Mouse (Mus musculus): ENCODE data around the gene Dclre1b.
"Not testable (repeated sequence)": the region's sequence is repeated elsewhere in the genome, so short reads cannot be mapped to it uniquely, and the experiment has no call there.

Gene Dclre1b

DNA sequence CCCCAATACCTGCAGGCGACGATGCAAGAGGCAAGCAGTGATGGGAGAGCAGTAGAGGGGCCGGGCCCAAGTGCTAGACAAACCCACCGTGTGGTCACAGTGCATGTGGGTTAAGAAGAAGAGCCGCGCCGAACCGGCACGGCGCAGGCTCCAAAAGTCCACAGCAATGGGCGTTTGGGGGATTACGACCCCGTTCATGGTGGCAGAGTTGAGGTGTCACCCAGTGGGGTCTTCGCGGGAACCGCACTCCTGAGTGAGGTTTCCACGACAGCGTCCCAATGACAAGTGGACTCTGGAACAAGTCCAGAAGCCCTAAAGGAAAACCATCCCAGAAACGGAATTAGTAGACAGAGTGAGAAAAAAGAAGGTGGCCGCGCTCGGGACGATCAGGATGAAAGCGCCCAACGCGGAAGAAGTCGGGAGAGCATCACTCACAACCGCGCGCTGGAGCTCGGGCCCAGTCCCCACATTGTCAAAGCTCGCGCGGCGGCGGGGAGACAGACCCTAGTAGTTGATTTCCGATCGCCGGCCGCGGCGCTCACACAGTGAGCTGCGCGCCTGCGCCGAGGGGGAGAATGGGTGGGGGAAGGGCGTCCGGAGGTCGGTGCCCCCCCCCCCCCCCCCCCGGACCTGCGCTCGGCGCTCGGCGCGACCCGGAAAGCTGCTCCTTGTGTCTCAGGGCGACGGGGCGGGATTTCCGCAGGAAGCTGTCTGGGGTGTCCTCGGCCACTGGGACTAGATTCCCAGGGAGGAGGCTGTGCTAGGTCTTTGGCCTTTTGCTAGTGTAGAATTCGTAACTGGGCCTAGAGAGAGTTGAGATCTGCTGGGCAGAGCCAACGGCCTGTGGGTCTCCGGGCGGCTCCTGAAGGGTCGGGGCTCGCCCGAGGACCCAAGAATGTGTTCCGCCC lies at the start of gene Dclre1b, which contains the start of the genes Ap4b1 and Gm43064:
TSS of gene Dclre1b (minus strand) at position 554 of the 908 bp plus-strand sequence.
TSS of gene Ap4b1 (plus strand) at position 630 of the 908 bp plus-strand sequence.
TSS of gene Gm43064 (plus strand) at position 683 of the 908 bp plus-strand sequence.
- DNase-seq, result peak; percentile 91 to 95

DNA sequence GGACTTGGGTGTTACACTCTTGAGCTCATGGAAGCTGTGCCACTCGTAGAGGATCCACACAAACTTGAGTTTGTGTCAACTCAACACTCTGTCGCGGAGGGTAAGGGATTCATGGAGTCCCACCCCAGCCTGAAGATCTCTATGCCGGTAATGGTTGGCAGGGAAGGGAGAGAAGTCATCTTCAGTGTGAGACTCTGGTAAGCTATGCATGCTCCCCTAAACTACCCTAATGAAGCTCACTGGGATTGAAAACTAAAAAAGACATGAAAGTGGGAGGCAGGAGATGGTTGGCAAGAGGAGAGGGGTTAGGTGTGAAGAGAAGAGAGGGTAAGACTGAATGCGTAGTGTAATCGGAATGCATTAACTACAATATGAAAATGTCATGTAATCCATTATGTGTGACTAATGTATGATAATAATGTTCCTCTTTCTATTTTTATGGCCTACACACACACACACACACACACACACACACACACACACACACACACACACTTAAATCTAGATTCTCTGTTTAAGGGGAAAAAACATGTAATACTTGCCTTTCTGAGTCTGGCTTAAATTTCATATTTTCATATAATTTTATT lies 48.8 kb upstream of the Dclre1b start:
- no peak for DNase-seq

GRCm38 (mm10) chr3:103857036-103857805 lies 48.0 kb upstream of the Dclre1b start:
- DNase-seq, result no peak

GRCm38 (mm10) chr3:103853804-103854203 lies 44.6 kb upstream of the Dclre1b start:
- DNase-seq, result no peak

DNA sequence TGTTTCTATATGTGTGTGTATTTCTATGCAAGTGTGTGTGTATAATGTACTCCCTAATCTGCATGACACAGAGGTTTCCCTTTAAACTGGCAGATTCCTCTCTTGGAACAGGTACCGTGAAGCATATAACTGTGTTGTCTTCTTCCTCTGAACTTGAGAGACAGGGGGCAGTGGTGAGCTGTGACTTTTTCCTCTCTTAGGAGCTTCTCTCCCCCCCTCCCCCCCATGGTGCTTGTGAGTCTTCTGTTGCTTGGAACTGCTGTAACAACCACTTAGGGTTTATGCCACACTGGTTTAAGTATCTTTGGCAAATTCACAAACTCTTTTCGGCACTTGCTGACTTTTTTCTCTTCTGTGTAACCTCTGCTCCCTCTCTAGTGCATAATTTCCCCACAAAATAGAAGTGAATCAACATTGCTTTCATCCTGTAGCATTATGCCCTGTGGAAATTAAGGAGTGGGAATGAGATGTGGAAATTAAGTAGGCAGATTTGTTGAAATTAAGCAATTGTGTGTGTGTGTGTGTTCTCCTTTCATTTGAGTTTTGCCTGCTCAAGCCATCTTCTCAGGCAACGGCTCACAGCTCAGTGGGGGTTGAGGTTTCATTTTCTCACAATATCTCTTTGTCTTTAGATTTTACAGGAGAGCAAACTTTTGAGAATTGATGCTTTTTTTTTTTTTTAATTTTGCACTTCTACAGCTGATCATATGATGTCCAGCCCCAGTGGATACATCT lies 43.5 kb upstream of the Dclre1b start:
- DNase-seq, result peak; percentile 80 to 82

DNA sequence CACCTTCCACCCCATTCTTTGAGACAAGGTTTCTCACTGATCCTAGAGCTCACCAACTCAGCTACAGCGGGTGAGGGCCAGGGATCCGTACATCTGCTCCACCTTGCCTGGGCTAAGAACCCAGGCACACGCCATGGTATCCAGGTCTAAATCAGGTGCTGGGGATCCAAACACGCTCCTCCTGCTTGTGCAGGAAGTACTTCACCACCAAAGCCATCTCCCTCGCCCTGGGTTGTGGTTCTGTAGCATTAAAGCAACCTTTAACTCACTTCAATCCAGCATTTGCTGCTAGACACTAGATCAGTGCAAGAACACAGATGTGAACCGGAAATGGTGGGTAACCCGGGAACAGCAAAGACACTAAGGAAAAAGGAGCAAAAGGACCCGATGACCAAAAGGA lies 42.6 kb upstream of the Dclre1b start:
- DNase-seq, result no peak

GRCm38 (mm10) chr3:103851481-103851880 lies 42.2 kb upstream of the Dclre1b start:
- no peak for DNase-seq

- no peak for DNase-seq
Measured at GRCm38 (mm10) chr3:103850644-103851363, 41.6 kb upstream of the Dclre1b start.

- not testable (repeated sequence) for DNase-seq
Measured at GRCm38 (mm10) chr3:103840946-103841345, 31.7 kb upstream of the Dclre1b start.

DNA sequence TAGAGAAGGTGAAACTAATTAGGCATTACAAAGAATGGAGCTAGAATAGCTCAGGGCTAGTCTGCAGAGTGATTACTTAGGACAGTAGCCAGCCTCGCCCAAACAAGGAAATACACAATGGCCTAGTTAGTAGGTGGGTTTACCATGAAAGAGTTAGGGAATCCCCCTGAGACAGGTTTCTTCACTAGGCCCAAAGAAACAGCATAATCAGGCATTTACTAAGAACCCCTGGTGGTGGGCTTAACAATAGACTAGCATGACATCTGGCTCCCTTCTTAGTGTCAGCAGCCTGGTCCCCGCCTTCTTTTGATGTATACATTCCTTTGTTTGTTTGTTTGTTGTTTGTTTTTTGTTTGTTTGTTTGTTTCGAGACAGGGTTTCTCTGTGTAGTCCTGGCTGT lies 31.0 kb upstream of the Dclre1b start:
- not testable (repeated sequence) for DNase-seq

- no peak for DNase-seq
Measured at GRCm38 (mm10) chr3:103839711-103840110, 30.5 kb upstream of the Dclre1b start.

- no peak for DNase-seq
Measured at GRCm38 (mm10) chr3:103836453-103836852, 27.2 kb upstream of the Dclre1b start.

GRCm38 (mm10) chr3:103835951-103836310 lies 26.7 kb upstream of the Dclre1b start:
- no peak for DNase-seq

GRCm38 (mm10) chr3:103835272-103835950 lies 26.2 kb upstream of the Dclre1b start:
- DNase-seq, result no peak

DNA sequence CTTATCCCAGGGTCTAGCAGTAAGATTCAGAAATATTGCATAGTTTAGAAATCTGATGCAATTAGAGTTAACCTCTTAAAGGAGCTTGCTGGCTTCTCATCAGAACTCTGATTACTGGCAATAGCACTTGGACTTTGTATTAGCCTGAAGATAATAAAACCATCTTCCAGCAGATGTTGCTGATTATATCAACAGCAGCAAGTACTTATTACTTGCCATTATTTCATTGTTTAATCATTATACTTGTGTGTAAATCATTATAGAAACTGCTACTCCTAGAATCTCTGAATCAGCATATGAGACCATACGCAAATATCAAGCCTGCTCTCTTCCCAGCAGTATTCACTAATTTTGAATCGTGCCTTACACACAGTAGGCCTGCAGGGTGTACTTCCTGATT lies 24.8 kb upstream of the Dclre1b start:
- DNase-seq, result no peak

GRCm38 (mm10) chr3:103832426-103832825 lies 23.2 kb upstream of the Dclre1b start, which contains the start of gene Bcl2l15:
TSS of gene Bcl2l15 (plus strand) at chr3:103832601.
- no peak for DNase-seq

GRCm38 (mm10) chr3:103831146-103831545 lies 21.9 kb upstream of the Dclre1b start:
- no peak for DNase-seq

GRCm38 (mm10) chr3:103830681-103831080 lies 21.4 kb upstream of the Dclre1b start:
- DNase-seq, result not testable (repeated sequence)

- DNase-seq, result no peak
Measured at GRCm38 (mm10) chr3:103829036-103829435, 19.8 kb upstream of the Dclre1b start.

GRCm38 (mm10) chr3:103827548-103827947 lies 18.3 kb upstream of the Dclre1b start:
- peak in 1 of 2 experiments; percentile 19 for DNase-seq

GRCm38 (mm10) chr3:103810967-103811366 lies 1.7 kb upstream of the Dclre1b start:
- no peak for DNase-seq

All from thymus, postnatal 36 days (tissue).